Mouse (Mus musculus): ENCODE results near the gene Ppp1r9a.

Ppp1r9a gene

DNA sequence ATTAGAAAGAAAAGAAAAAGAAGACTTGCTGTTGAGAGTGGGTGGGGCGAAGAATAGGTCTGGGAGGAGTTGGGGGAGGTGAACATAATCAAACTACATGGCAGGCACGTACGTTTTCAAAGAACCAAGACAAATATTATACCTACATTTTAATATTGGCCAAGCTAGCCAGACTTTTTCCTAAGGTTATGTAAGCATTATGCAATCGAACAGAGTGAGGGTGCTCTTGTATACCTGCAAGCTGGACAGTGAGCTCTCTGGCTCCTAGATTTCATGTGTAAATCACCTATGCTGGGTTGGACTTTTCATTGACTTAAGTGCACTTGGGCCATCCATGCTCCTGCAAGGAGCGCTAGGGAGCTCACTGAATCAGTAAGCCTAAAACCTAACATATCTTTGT lies 295.9 kb downstream of the Ppp1r9a start:
- CTCF ChIA-PET: no interaction called here

DNA sequence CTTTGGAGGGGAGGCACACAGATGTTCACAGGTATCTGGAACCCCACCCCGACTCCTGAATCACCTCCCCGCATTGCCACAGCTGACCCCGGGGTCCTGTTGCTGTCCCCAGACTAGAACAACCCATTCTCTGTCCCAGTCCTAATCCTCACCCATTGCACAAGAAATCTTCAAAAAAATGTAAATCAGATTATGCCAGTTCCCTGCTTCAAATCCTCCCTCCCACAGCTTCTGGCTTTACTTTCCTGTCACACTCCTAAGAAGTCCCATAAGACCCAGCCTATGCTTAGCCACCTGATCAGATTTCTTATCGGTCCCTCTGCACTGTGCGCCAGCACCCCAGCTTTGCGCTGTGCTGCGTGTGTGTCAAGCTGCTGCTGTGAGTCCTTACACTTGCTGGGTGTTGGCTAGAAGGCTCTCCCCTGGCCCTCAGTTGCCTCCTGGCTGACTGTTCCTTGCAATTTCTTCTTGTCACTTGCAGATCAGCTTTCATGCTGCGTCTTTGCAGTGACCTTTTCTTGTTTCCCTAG lies 296.7 kb downstream of the Ppp1r9a start:
- CTCF ChIA-PET: no interaction called here

DNA sequence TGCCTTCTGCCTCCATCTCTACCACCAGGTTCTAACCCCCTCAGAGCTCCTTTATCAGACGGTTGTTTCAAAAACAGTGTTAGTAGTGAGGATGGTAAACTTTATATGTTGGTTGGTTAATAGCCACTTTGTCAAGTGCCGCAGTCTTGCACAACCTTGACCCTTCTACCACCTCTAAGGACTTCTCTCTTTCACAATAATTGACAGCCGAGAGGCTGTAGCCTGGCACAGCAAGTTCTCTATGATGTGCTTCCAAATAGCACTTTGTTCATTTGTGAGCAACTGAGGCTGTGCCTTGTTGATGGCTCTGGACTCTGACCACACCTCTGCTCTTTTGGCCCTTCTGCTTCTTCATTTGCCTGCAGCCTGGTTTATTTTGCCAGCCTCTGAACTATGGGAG lies 297.2 kb downstream of the Ppp1r9a start:
- CTCF ChIA-PET: no interaction called here

DNA sequence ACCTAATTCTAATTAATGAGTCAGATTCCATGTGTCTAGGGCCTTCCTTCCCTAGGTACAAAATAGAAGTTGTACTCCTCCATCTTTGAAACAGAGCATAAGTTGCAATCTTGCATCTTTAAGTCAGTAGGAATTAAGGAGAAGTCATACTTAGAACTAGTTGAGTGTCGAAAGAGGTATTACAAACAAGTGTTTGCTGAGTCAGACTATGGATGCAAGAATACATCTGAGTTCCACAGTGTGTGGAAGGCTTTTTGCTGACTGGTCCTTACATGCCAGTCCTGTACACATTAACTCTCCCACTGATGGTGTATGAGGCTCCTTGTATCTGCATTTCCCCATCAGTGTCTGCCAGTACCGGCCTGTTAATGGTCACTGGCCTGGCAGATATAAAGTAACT lies 305.1 kb downstream of the Ppp1r9a start:
- CTCF ChIA-PET: no interaction called here

Measured in spleen, embryonic (tissue).